Mouse (Mus musculus) kidney, embryonic 16.5 days (tissue): ENCODE measurements at regions not wholly inside any gene's neighbourhood (a gene's known extent, or its start where the extent isn't known, plus 50 kb on each side); places are given as distances from the start of the nearest gene placed in this dataset.

Experiments used
- ATAC-seq: fragments of 200-750 bp; cut with Nextera tagmentation; 2 replicates; pipeline ENCODE4 v1.8.0; 2017; ENCODE audit warnings: moderate TSS enrichment; ENCODE audit not compliant: low FRiP score, low TSS enrichment
- H3K27ac ChIP-seq: fragments of 300-500 bp; sonication (generic); 2 replicates; pipeline ENCODE4 v1.5.1; 2014; ENCODE audit warnings: low read length
- H3K27me3 ChIP-seq: fragments of 300-500 bp; sonication (generic); 2 replicates; pipeline ENCODE4 v1.6.1; 2014; ENCODE audit warnings: low read length, control low read depth, mixed read lengths; ENCODE audit not compliant: insufficient read depth
- H3K36me3 ChIP-seq: fragments of 300-500 bp; sonication (generic); 2 replicates; pipeline ENCODE4 v1.6.1; 2014; ENCODE audit warnings: low read length, control low read depth, mixed read lengths; ENCODE audit not compliant: insufficient read depth
- H3K4me1 ChIP-seq: fragments of 300-500 bp; sonication (generic); 2 replicates; pipeline ENCODE4 v1.6.1; 2014; ENCODE audit warnings: low read length, control low read depth, mixed read lengths; ENCODE audit not compliant: insufficient read depth
- H3K4me2 ChIP-seq: fragments of 300-500 bp; sonication (generic); replicated peaks from 2 replicates; pipeline ENCODE4 v1.6.1; 2014; ENCODE audit warnings: low read depth, low read length
- H3K4me3 ChIP-seq: fragments of 300-500 bp; sonication (generic); 2 replicates; pipeline ENCODE4 v1.5.1; 2014; ENCODE audit warnings: mild to moderate bottlenecking, low read length
- H3K9ac ChIP-seq: fragments of 300-500 bp; sonication (generic); replicated peaks from 2 replicates; pipeline ENCODE4 v1.6.1; 2014; ENCODE audit warnings: low read length
- H3K9me3 ChIP-seq: fragments of 300-500 bp; sonication (generic); 2 replicates; pipeline ENCODE4 v1.6.1; 2016; ENCODE audit warnings: low read length, control low read depth
- WGBS: fragments of 180-500 bp; shearing (Covaris S2); extraction: QIAGEN DNeasy Blood & Tissue Kit; methylation state at CpG from one replicate; pipeline ENCODE4 v1.1.7; 2014; 5-methylcytosine and 5-hydroxymethylcytosine counted together

DNA sequence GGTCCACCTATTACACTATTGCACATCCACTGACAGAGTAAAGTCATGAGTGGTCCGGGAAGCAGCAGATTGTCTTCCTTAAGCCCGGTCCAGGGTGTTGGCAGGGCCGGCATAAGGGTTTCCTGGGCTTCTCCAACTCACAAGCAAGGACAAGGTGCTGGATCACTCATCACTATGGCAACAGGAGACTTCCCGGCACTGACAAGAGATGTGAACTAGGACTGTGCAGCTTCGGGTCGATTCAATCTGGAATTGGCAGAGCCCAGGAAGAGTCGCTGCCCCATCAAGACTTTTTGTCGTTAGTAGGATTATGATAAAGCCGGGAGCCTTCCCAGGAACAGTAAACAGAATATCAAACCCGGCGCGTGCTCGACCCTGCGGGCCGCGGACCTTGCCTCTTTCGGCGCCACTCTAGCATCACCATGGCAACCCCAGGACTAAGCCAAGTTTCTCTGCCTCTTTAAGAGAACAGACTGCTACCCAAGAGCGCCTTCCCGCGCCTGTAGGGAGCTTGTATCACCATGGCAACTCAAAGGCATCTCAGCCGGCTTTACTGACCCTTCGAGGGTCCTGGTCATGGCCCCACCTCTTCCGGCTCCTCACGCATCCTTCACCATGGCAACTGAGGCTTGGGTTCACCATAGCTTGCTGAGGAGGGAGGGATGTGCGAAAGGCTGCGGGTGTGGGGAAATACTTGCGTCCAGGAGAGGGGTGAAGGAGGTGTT lies 103.3 kb upstream of the Tgm3 start:
- Histone ChIP-seq H3K9ac (no peak overlapping the region), H3K27ac (no peak overlapping the region), H3K4me1 (peaks cover 16% of the 10 kb centered on the region), H3K4me3 (peak overlapping the region; percentile 27), H3K36me3 (no peaks in the 10 kb centered on the region), H3K4me2 (peak overlapping the region; percentile 49), H3K9me3 (no peaks in the 10 kb centered on the region), H3K27me3 (no peaks in the 10 kb centered on the region)
- 2% methylated on average over 28 of the region's 28 CpGs for WGBS
- peak; percentile 62; the same call in 1 of the 2 replicates for ATAC-seq

- Histone ChIP-seq H3K9ac (no peak overlapping the region), H3K4me2 (peak overlapping the region; percentile 42), H3K27me3 (no peaks in the 10 kb centered on the region), H3K4me1 (peaks cover 16% of the 10 kb centered on the region), H3K27ac (peak overlapping the region; percentile 1; the same call in 1 of the 2 replicates), H3K4me3 (0 out of 2 replicates have a peak overlapping the region, but pooled peaks have one; percentile 0), H3K36me3 (no peaks in the 10 kb centered on the region), H3K9me3 (no peaks in the 10 kb centered on the region)
- WGBS = 12% methylated on average over 19 of the region's 19 CpGs
- no peak for ATAC-seq
These were observed 100.8 kb upstream of the Tgm3 start for GRCm38 (mm10) chr2:129911203-129911921.

DNA sequence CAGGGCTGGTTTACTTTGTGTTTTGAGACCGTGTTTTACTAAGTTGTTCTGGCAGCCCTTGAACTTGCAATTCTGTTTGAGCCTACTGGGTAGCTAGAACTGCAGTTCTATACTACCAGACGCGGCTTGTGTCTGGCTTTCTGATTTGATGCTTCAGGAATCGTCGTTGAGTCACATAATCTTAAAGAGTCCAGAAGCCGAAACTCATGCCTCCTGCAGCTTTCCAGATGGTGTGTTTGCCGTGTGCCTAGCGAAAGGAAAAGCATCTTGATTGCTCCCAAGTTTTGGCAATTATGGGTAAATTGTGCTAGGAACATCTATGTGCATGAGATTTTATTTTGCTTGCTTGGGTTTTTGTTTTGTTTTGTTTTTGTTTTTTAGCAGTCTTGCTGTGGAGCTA lies 99.6 kb upstream of the Tgm3 start:
- WGBS = 76% methylated on average over 8 of the region's 8 CpGs
- H3K36me3 ChIP-seq = no peaks in the 10 kb centered on the region
- H3K27ac ChIP-seq = no peak overlapping the region
- no peaks in the 10 kb centered on the region for H3K9me3 ChIP-seq
- no peak overlapping the region for H3K9ac ChIP-seq
- H3K4me3 ChIP-seq = no peak overlapping the region
- no peak for ATAC-seq
- H3K27me3 ChIP-seq = no peaks in the 10 kb centered on the region
- H3K4me1 ChIP-seq = peaks cover 16% of the 10 kb centered on the region
- H3K4me2 ChIP-seq = no peak overlapping the region

GRCm38 (mm10) chr2:129914261-129914660 lies 97.9 kb upstream of the Tgm3 start:
- WGBS = 85% methylated on average over 8 of the region's 8 CpGs

DNA sequence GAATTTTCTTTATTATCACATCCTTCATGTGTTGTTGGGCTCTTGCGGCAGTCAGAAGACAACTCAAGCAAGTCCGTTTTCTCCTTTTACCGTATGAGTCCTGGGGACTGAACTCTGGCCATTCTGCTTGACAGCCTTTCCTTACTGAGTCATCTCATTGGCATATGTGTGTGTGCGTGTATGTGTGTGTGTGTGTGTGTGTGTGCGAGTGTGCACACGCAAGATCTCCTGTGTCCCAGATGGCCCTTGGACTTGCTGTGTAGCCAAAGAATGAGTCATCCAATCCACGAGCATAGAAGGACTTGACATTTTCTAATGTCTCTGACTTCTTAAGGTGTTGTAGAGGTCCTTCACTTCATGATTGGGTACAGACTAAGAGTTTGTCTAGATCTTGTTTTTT lies 95.7 kb upstream of the Tgm3 start:
- H3K4me2 ChIP-seq = no peak overlapping the region
- WGBS = 96% methylated on average over 7 of the region's 7 CpGs

More at GRCm38 (mm10) chr2:129914261-129914660, 97.9 kb upstream of the Tgm3 start:
- Histone ChIP-seq H3K4me2 (no peak overlapping the region), H3K27ac (no peak overlapping the region), H3K36me3 (no peaks in the 10 kb centered on the region), H3K9me3 (no peaks in the 10 kb centered on the region), H3K4me1 (peaks cover 9% of the 10 kb centered on the region; the same call in 1 of the 2 replicates), H3K4me3 (no peak overlapping the region), H3K9ac (no peak overlapping the region), H3K27me3 (no peaks in the 10 kb centered on the region)
- ATAC-seq = no peak

DNA sequence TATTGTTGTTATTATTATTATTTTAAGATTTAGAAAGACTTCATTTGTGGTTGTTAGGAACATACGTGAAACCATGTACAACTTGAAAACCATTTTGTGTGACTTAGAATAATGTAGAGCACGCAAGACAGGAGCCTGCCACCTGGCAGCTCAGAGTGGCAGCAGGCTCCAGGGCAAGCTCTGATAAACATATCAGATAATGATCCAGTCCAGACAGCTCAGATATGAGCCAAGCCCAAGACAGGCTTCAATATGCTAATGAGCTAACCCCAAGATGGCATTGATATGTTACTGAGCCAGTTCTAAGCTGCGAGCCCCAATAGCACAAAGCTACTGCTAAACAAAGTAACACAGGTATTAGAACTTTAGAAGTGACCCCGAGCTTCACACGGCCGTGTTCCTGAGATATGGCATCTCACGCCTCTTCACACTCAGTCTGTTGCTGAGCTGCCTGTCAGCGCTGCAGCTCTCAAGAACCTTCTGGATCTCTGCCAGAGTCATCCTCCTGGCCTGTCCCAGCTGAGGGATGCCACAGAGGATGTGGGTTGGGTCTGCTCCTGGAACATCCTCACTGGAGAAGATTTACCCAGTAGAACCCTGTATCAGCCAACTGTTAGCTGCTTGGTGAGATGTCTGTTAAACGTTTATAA lies 93.9 kb upstream of the Tgm3 start:
- ATAC-seq = no peak
- Histone ChIP-seq H3K27ac (no peak overlapping the region), H3K9ac (no peak overlapping the region), H3K4me1 (0 out of 2 replicates have a peak, but pooled peaks cover 3% of the 10 kb centered on the region), H3K4me2 (no peak overlapping the region), H3K4me3 (no peak overlapping the region), H3K36me3 (no peaks in the 10 kb centered on the region), H3K9me3 (no peaks in the 10 kb centered on the region), H3K27me3 (no peaks in the 10 kb centered on the region)
- WGBS = 71% methylated on average over 9 of the region's 9 CpGs

More for the DNA sequence above, 95.7 kb upstream of the Tgm3 start:
- Histone ChIP-seq H3K27me3 (no peaks in the 10 kb centered on the region), H3K36me3 (no peaks in the 10 kb centered on the region), H3K4me1 (peaks cover 4% of the 10 kb centered on the region; the same call in 1 of the 2 replicates), H3K9me3 (no peaks in the 10 kb centered on the region), H3K4me3 (no peak overlapping the region), H3K27ac (no peak overlapping the region), H3K9ac (no peak overlapping the region)
- ATAC-seq = no peak

- Histone ChIP-seq H3K4me1 (0 out of 2 replicates have a peak, but pooled peaks cover 3% of the 10 kb centered on the region), H3K4me3 (no peak overlapping the region), H3K9me3 (no peaks in the 10 kb centered on the region), H3K9ac (no peak overlapping the region), H3K27me3 (no peaks in the 10 kb centered on the region), H3K36me3 (no peaks in the 10 kb centered on the region), H3K27ac (no peak overlapping the region), H3K4me2 (no peak overlapping the region)
- no peak for ATAC-seq
- WGBS = 95% methylated on average over 4 of the region's 4 CpGs
These were observed 92.6 kb upstream of the Tgm3 start for GRCm38 (mm10) chr2:129919551-129919950.

DNA sequence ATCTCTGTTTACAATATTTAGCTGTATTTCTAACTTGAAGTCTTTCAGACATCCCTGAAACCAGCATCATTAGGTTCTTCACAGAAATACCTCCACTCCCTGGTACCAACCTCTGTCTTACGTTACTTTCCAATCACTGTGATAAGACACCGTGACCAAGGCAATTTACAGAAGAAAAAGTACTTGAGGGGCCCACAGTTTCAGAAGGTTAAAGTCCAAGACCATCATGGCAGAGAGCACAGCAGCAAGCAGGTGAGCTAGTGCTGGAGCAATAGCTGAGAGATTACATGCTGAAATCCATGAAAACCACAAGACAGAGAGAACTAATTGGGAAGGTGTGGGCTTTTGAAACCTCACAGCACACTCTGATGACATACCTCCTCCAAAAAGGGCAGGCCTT lies 84.9 kb upstream of the Tgm3 start:
- Histone ChIP-seq H3K9me3 (no peaks in the 10 kb centered on the region), H3K4me3 (no peak overlapping the region), H3K27ac (no peak overlapping the region), H3K4me1 (no peaks in the 10 kb centered on the region), H3K36me3 (no peaks in the 10 kb centered on the region), H3K9ac (no peak overlapping the region), H3K4me2 (no peak overlapping the region), H3K27me3 (no peaks in the 10 kb centered on the region)
- no peak for ATAC-seq
- WGBS = 59% methylated on average over 2 of the region's 2 CpGs

GRCm38 (mm10) chr2:129933578-129933977 lies 78.6 kb upstream of the Tgm3 start:
- WGBS = 88% methylated on average over 1 of the region's 1 CpGs
- Histone ChIP-seq H3K27me3 (no peaks in the 10 kb centered on the region), H3K4me2 (no peak overlapping the region), H3K4me3 (no peak overlapping the region), H3K36me3 (no peaks in the 10 kb centered on the region), H3K9me3 (no peaks in the 10 kb centered on the region), H3K9ac (no peak overlapping the region), H3K27ac (no peak overlapping the region), H3K4me1 (no peaks in the 10 kb centered on the region)
- no peak for ATAC-seq
